Mouse (Mus musculus): ENCODE results near the gene Krt8. TPM values are rescaled to one million over a fixed set of nuclear protein-coding genes. Genes with fewer than 3 reads are reported as not detected.
A peak's percentile ranks its signal among the peaks of the same experiment; 100 is the strongest.

Gene Krt8
- polyA plus RNA-seq, 1 experiment from 2014 or later: 16.2 TPM

DNA sequence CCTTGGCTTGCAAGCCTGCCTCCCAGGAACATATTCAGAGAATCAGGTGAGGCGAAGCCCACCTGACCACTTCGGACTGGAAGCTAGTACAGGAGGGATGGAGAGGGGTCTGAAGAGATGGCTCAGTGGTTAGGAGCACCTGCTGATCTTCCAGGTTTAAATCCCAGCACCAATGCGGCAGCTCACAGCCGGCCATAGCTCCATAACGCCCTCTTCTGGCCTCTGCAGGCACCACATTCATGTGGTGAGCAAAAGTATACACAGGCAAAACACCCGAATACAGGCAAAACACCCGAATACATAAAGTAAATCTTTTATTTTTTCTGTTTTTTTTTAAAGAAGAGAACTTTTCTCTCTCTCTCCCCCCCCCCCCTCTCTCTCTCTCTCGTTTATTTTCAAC lies 15.6 kb downstream of the Krt8 start:
- H3K4me1 ChIP-seq (replicated peaks; ENCODE audit: control insufficient read depth, insufficient read depth, low read length): peaks cover under 1% of the 10 kb centered on the region; the same call in 1 of the 2 replicates
- no peak overlapping the region for H3K9ac ChIP-seq (ENCODE audit: low read length)
- no peak overlapping the region for H3K27ac ChIP-seq (ENCODE audit: low read depth, low read length)
- no peaks in the 10 kb centered on the region for H3K9me3 ChIP-seq (ENCODE audit: control insufficient read depth, low read length)
- no peak for DNase-seq (ENCODE audit: low spot score)
- no peaks in the 10 kb centered on the region for H3K36me3 ChIP-seq (ENCODE audit: control insufficient read depth, insufficient read depth, low read length)
- H3K4me2 ChIP-seq (ENCODE audit: low read depth, low read length, severe bottlenecking): no peak overlapping the region
- WGBS: 59% methylated on average over 8 of the region's 8 CpGs
- no peak overlapping the region for H3K4me3 ChIP-seq (ENCODE audit: low read depth, low read length)
- no peak for ATAC-seq (replicated peaks; ENCODE audit: low FRiP score)
- no peaks in the 10 kb centered on the region for H3K27me3 ChIP-seq (ENCODE audit: control insufficient read depth, insufficient read depth, low read length)

DNA sequence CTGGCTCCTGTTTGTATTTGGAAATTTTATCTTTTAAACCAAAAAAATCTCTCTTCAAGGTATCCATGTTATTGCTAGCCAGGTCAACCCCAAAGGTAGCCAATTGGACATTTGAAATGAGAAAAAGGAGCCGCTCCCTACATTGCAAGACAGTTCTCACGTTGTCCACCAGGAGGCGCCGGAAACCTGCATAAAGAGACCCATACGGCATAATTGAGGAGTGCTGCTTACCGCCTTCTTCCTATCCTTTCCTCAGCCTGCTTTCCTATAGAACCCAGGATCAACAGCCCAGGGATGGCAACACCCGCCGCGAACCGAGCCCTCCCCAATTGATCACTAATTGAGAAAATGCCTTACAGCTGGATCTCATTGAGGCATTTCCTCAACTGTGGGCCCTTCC lies 16.2 kb downstream of the Krt8 start:
- H3K36me3 ChIP-seq (ENCODE audit: control insufficient read depth, insufficient read depth, low read length): no peaks in the 10 kb centered on the region
- DNase-seq (ENCODE audit: low spot score): peak; percentile 93
- H3K27ac ChIP-seq (ENCODE audit: low read depth, low read length): no peak overlapping the region
- no peak overlapping the region for H3K9ac ChIP-seq (ENCODE audit: low read length)
- peak; percentile 43; the same call in 1 of the 2 replicates for ATAC-seq (replicated peaks; ENCODE audit: low FRiP score)
- under 1% methylated on average over 10 of the region's 10 CpGs for WGBS
- no peak overlapping the region for H3K4me3 ChIP-seq (ENCODE audit: low read depth, low read length)
- no peak overlapping the region for H3K4me2 ChIP-seq (ENCODE audit: low read depth, low read length, severe bottlenecking)
- peaks cover 4% of the 10 kb centered on the region; the same call in 1 of the 2 replicates for H3K4me1 ChIP-seq (replicated peaks; ENCODE audit: control insufficient read depth, insufficient read depth, low read length)
- H3K9me3 ChIP-seq (ENCODE audit: control insufficient read depth, low read length): no peaks in the 10 kb centered on the region
- H3K27me3 ChIP-seq (ENCODE audit: control insufficient read depth, insufficient read depth, low read length): no peaks in the 10 kb centered on the region

DNA sequence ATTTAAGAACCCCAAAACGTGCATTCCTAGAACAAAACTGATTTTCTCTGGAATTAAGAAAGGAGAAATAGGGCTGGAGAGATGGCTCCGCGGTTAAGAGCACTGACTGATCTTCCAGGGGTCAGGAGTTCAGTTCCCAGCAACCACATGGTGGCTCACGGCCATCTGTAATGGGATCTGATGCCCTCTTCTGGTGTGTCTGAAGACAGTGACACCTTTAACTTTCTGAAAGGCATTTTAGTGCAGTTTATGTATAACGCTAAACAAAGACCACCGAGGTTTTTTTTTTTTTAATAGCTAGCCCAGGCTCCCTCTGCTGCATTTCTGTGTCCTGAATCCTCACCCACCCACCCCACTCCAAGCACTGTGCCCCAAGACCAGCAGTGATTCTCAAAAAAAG lies 19.5 kb downstream of the Krt8 start:
- Histone ChIP-seq H3K9me3 (ENCODE audit: control insufficient read depth, low read length) (no peaks in the 10 kb centered on the region), H3K4me2 (ENCODE audit: low read depth, low read length, severe bottlenecking) (no peak overlapping the region; the same call in 1 of the 2 replicates), H3K4me1 (replicated peaks; ENCODE audit: control insufficient read depth, insufficient read depth, low read length) (peaks cover 4% of the 10 kb centered on the region; the same call in 1 of the 2 replicates), H3K27ac (ENCODE audit: low read depth, low read length) (no peak overlapping the region), H3K27me3 (ENCODE audit: control insufficient read depth, insufficient read depth, low read length) (no peaks in the 10 kb centered on the region), H3K9ac (ENCODE audit: low read length) (peak overlapping the region; percentile 1; the same call in 1 of the 2 replicates), H3K36me3 (ENCODE audit: control insufficient read depth, insufficient read depth, low read length) (no peaks in the 10 kb centered on the region), H3K4me3 (ENCODE audit: low read depth, low read length) (no peak overlapping the region)
- DNase-seq (ENCODE audit: low spot score) (no peak), ATAC-seq (replicated peaks; ENCODE audit: low FRiP score) (no peak)
- 22% methylated on average over 6 of the region's 6 CpGs for WGBS

GRCm38 (mm10) chr15:101983949-101984601 lies 20.2 kb downstream of the Krt8 start:
- Histone ChIP-seq H3K27ac (ENCODE audit: low read depth, low read length) (peak overlapping the region; percentile 18; the same call in 1 of the 2 replicates), H3K9ac (ENCODE audit: low read length) (peak overlapping the region; percentile 47), H3K9me3 (ENCODE audit: control insufficient read depth, low read length) (no peaks in the 10 kb centered on the region), H3K27me3 (ENCODE audit: control insufficient read depth, insufficient read depth, low read length) (no peaks in the 10 kb centered on the region), H3K4me2 (ENCODE audit: low read depth, low read length, severe bottlenecking) (peak overlapping the region; percentile 50), H3K4me1 (replicated peaks; ENCODE audit: control insufficient read depth, insufficient read depth, low read length) (peaks cover 4% of the 10 kb centered on the region; the same call in 1 of the 2 replicates), H3K36me3 (ENCODE audit: control insufficient read depth, insufficient read depth, low read length) (no peaks in the 10 kb centered on the region), H3K4me3 (ENCODE audit: low read depth, low read length) (peak overlapping the region; percentile 19)
- DNase-seq (ENCODE audit: low spot score): peak; percentile 96
- ATAC-seq (replicated peaks; ENCODE audit: low FRiP score): peak; percentile 97
- 3% methylated on average over 15 of the region's 15 CpGs for WGBS

GRCm38 (mm10) chr15:101983315-101983948 lies 20.9 kb downstream of the Krt8 start:
- H3K27ac ChIP-seq (ENCODE audit: low read depth, low read length): no peak overlapping the region
- peak overlapping the region; percentile 50; the same call in 1 of the 2 replicates for H3K4me2 ChIP-seq (ENCODE audit: low read depth, low read length, severe bottlenecking)
- 83% methylated on average over 13 of the region's 13 CpGs for WGBS
- peaks cover 4% of the 10 kb centered on the region; the same call in 1 of the 2 replicates for H3K4me1 ChIP-seq (replicated peaks; ENCODE audit: control insufficient read depth, insufficient read depth, low read length)
- no peak overlapping the region for H3K4me3 ChIP-seq (ENCODE audit: low read depth, low read length)
- ATAC-seq (replicated peaks; ENCODE audit: low FRiP score) (no peak), DNase-seq (ENCODE audit: low spot score) (no peak)
- H3K27me3 ChIP-seq (ENCODE audit: control insufficient read depth, insufficient read depth, low read length): no peaks in the 10 kb centered on the region
- no peaks in the 10 kb centered on the region for H3K9me3 ChIP-seq (ENCODE audit: control insufficient read depth, low read length)
- H3K9ac ChIP-seq (ENCODE audit: low read length): peak overlapping the region; percentile 47
- no peaks in the 10 kb centered on the region for H3K36me3 ChIP-seq (ENCODE audit: control insufficient read depth, insufficient read depth, low read length)

GRCm38 (mm10) chr15:101980849-101981248 lies 23.4 kb downstream of the Krt8 start:
- Histone ChIP-seq H3K9me3 (ENCODE audit: control insufficient read depth, low read length) (no peaks in the 10 kb centered on the region), H3K27ac (ENCODE audit: low read depth, low read length) (no peak overlapping the region), H3K27me3 (ENCODE audit: control insufficient read depth, insufficient read depth, low read length) (no peaks in the 10 kb centered on the region), H3K4me2 (ENCODE audit: low read depth, low read length, severe bottlenecking) (no peak overlapping the region), H3K4me1 (replicated peaks; ENCODE audit: control insufficient read depth, insufficient read depth, low read length) (peaks cover 13% of the 10 kb centered on the region), H3K4me3 (ENCODE audit: low read depth, low read length) (no peak overlapping the region), H3K9ac (ENCODE audit: low read length) (no peak overlapping the region), H3K36me3 (ENCODE audit: control insufficient read depth, insufficient read depth, low read length) (no peaks in the 10 kb centered on the region)
- DNase-seq (ENCODE audit: low spot score) (no peak), ATAC-seq (replicated peaks; ENCODE audit: low FRiP score) (no peak)
- 75% methylated on average over 6 of the region's 6 CpGs for WGBS

- peak; percentile 89 for DNase-seq (ENCODE audit: low spot score)
- peak overlapping the region; percentile 21; the same call in 1 of the 2 replicates for H3K27ac ChIP-seq (ENCODE audit: low read depth, low read length)
- no peaks in the 10 kb centered on the region for H3K9me3 ChIP-seq (ENCODE audit: control insufficient read depth, low read length)
- 4% methylated on average over 39 of the region's 39 CpGs for WGBS
- H3K9ac ChIP-seq (ENCODE audit: low read length): peak overlapping the region; percentile 75
- H3K4me3 ChIP-seq (ENCODE audit: low read depth, low read length): peak overlapping the region; percentile 34
- no peaks in the 10 kb centered on the region for H3K27me3 ChIP-seq (ENCODE audit: control insufficient read depth, insufficient read depth, low read length)
- H3K36me3 ChIP-seq (ENCODE audit: control insufficient read depth, insufficient read depth, low read length): no peaks in the 10 kb centered on the region
- peak overlapping the region; percentile 86 for H3K4me2 ChIP-seq (ENCODE audit: low read depth, low read length, severe bottlenecking)
- ATAC-seq (replicated peaks; ENCODE audit: low FRiP score): peak; percentile 85
- H3K4me1 ChIP-seq (replicated peaks; ENCODE audit: control insufficient read depth, insufficient read depth, low read length): peaks cover 9% of the 10 kb centered on the region
Measured at GRCm38 (mm10) chr15:101977043-101977726, 27.1 kb downstream of the Krt8 start.

- H3K4me2 ChIP-seq (ENCODE audit: low read depth, low read length, severe bottlenecking): no peak overlapping the region; the same call in 1 of the 2 replicates
- peak overlapping the region; percentile 75 for H3K9ac ChIP-seq (ENCODE audit: low read length)
- ATAC-seq (replicated peaks; ENCODE audit: low FRiP score): peak; percentile 4; the same call in 1 of the 2 replicates
- H3K4me1 ChIP-seq (replicated peaks; ENCODE audit: control insufficient read depth, insufficient read depth, low read length): peaks cover 9% of the 10 kb centered on the region
- no peak overlapping the region for H3K4me3 ChIP-seq (ENCODE audit: low read depth, low read length)
- H3K27ac ChIP-seq (ENCODE audit: low read depth, low read length): no peak overlapping the region
- DNase-seq (ENCODE audit: low spot score): no peak
- no peaks in the 10 kb centered on the region for H3K9me3 ChIP-seq (ENCODE audit: control insufficient read depth, low read length)
- H3K36me3 ChIP-seq (ENCODE audit: control insufficient read depth, insufficient read depth, low read length): no peaks in the 10 kb centered on the region
- WGBS: 59% methylated on average over 3 of the region's 3 CpGs
- no peaks in the 10 kb centered on the region for H3K27me3 ChIP-seq (ENCODE audit: control insufficient read depth, insufficient read depth, low read length)
Measured at GRCm38 (mm10) chr15:101976641-101977040, 27.6 kb downstream of the Krt8 start.
